Mouse (Mus musculus) embryonic fibroblast, embryonic 13.5 days (primary cell): ENCODE data around the gene Ppp1r15a.

ENCODE experiments used
- CTCF ChIP-seq: IDR thresholded peaks from 2 replicates; pipeline ENCODE4 v1.5.1; 2011; ENCODE audit warnings: mild to moderate bottlenecking, control low read depth, low read length, moderate library complexity, borderline replicate concordance; ENCODE audit not compliant: insufficient read depth
- POLR2A ChIP-seq: IDR thresholded peaks from 2 replicates; pipeline ENCODE4 v1.6.1; 2011; ENCODE audit warnings: low read depth, mild to moderate bottlenecking, control low read depth, low read length, moderate library complexity

- TF ChIP-seq POLR2A: no peak
- TF ChIP-seq CTCF: no peak
Observed at GRCm38 (mm10) chr7:45508561-45508960, 17.5 kb downstream of the Ppp1r15a start.
